Mouse (Mus musculus) midbrain, embryonic 15.5 days (tissue): ENCODE data around the gene Nrarp. TPM values are rescaled to one million over a fixed set of nuclear protein-coding genes. Genes with fewer than 3 reads are reported as not detected.

Experiments
- ATAC-seq: fragments of 200-750 bp; cut with Nextera tagmentation; replicated peaks from 2 replicates; pipeline ENCODE4 v1.8.0; 2017; ENCODE audit warnings: moderate TSS enrichment
- H3K27ac ChIP-seq: fragments of 300-500 bp; sonication (generic); 2 replicates; pipeline ENCODE4 v1.5.1; 2015; ENCODE audit warnings: mild to moderate bottlenecking, inconsistent platforms
- H3K27me3 ChIP-seq: fragments of 300-500 bp; sonication (generic); replicated peaks from 2 replicates; pipeline ENCODE4 v1.6.1; 2015; ENCODE audit warnings: inconsistent platforms
- H3K36me3 ChIP-seq: fragments of 300-500 bp; sonication (generic); replicated peaks from 2 replicates; pipeline ENCODE4 v1.6.1; 2015; ENCODE audit warnings: inconsistent platforms
- H3K4me1 ChIP-seq: fragments of 300-500 bp; sonication (generic); 2 replicates; pipeline ENCODE4 v1.6.1; 2015; ENCODE audit warnings: inconsistent platforms
- H3K4me2 ChIP-seq: fragments of 300-500 bp; sonication (generic); 2 replicates; pipeline ENCODE4 v1.6.1; 2015; ENCODE audit warnings: inconsistent platforms, mild to moderate bottlenecking, moderate library complexity
- H3K4me3 ChIP-seq: fragments of 300-500 bp; sonication (generic); 2 replicates; pipeline ENCODE4 v1.5.1; 2015; ENCODE audit warnings: mild to moderate bottlenecking, inconsistent platforms
- H3K9ac ChIP-seq: fragments of 300-500 bp; sonication (generic); 2 replicates; pipeline ENCODE4 v1.6.1; 2015; ENCODE audit warnings: mild to moderate bottlenecking, inconsistent platforms
- H3K9me3 ChIP-seq: fragments of 300-500 bp; sonication (generic); 2 replicates; pipeline ENCODE4 v1.6.1; 2016; ENCODE audit warnings: inconsistent platforms
- WGBS: fragments of 180-500 bp; shearing (Covaris S2); methylation state at CpG from one replicate; pipeline ENCODE4 v1.1.7; 2015; ENCODE audit warnings: mixed read lengths; 5-methylcytosine and 5-hydroxymethylcytosine counted together
- polyA plus RNA-seq: library from polyadenylated mRNA; unstranded; fragments of >200 nt; fragmentation: Nextera tagmentation; extraction: Ambion mirVana; gene quantifications from 2 replicates; pipeline ENCODE4 v1.2.1, GENCODE M21; 2015

Gene Nrarp
- polyA plus RNA-seq, 1 experiment from 2014 or later, result 15.3 TPM

- H3K4me1 ChIP-seq, result peaks cover 24% of the 10 kb centered on the region
- 16% methylated on average over 4 of the region's 4 CpGs for WGBS
These were observed 13.1 kb upstream of the Nrarp start for GRCm38 (mm10) chr2:25167481-25167880.

GRCm38 (mm10) chr2:25167919-25168664 is 12.5 kb upstream of the Nrarp start:
- Histone ChIP-seq H3K4me1 (peaks cover 24% of the 10 kb centered on the region), H3K4me3 (peak overlapping the region; percentile 56), H3K36me3 (no peaks in the 10 kb centered on the region), H3K27me3 (no peaks in the 10 kb centered on the region), H3K9ac (peak overlapping the region; percentile 47), H3K9me3 (no peaks in the 10 kb centered on the region), H3K4me2 (peak overlapping the region; percentile 97), H3K27ac (peak overlapping the region; percentile 36)
- under 1% methylated on average over 33 of the region's 41 CpGs for WGBS
- ATAC-seq, result peak; percentile 76

More at GRCm38 (mm10) chr2:25167481-25167880, 13.1 kb upstream of the Nrarp start:
- Histone ChIP-seq H3K27ac (peak overlapping the region; percentile 36), H3K9me3 (no peaks in the 10 kb centered on the region), H3K9ac (peak overlapping the region; percentile 47), H3K27me3 (no peaks in the 10 kb centered on the region), H3K36me3 (no peaks in the 10 kb centered on the region), H3K4me3 (peak overlapping the region; percentile 56), H3K4me2 (peak overlapping the region; percentile 97)
- peak; percentile 34 for ATAC-seq

GRCm38 (mm10) chr2:25168665-25168978 is 11.9 kb upstream of the Nrarp start:
- no peaks in the 10 kb centered on the region for H3K36me3 ChIP-seq
- H3K4me1 ChIP-seq, result peaks cover 19% of the 10 kb centered on the region
- H3K4me3 ChIP-seq, result peak overlapping the region; percentile 56
- peak overlapping the region; percentile 47 for H3K9ac ChIP-seq
- H3K9me3 ChIP-seq, result no peaks in the 10 kb centered on the region
- peak; percentile 28; the same call in 1 of the 2 replicates for ATAC-seq
- no peaks in the 10 kb centered on the region for H3K27me3 ChIP-seq
- peak overlapping the region; percentile 97 for H3K4me2 ChIP-seq
- H3K27ac ChIP-seq, result peak overlapping the region; percentile 36
- WGBS, result 13% methylated on average over 2 of the region's 2 CpGs

- no peak overlapping the region for H3K4me3 ChIP-seq
- H3K4me2 ChIP-seq, result no peak overlapping the region
- H3K27ac ChIP-seq, result no peak overlapping the region
- ATAC-seq, result no peak
- H3K27me3 ChIP-seq, result no peaks in the 10 kb centered on the region
- no peaks in the 10 kb centered on the region for H3K36me3 ChIP-seq
- 11% methylated on average over 5 of the region's 5 CpGs for whole genome bisulfite sequencing
- H3K4me1 ChIP-seq, result peaks cover 16% of the 10 kb centered on the region
- no peaks in the 10 kb centered on the region for H3K9me3 ChIP-seq
- no peak overlapping the region for H3K9ac ChIP-seq
These were observed 10.8 kb upstream of the Nrarp start for GRCm38 (mm10) chr2:25169778-25170177.

GRCm38 (mm10) chr2:25170326-25171100 is 10.0 kb upstream of the Nrarp start:
- Histone ChIP-seq H3K9ac (no peak overlapping the region), H3K4me2 (no peak overlapping the region), H3K27ac (no peak overlapping the region), H3K27me3 (no peaks in the 10 kb centered on the region), H3K4me3 (no peak overlapping the region), H3K9me3 (no peaks in the 10 kb centered on the region), H3K4me1 (peaks cover 16% of the 10 kb centered on the region), H3K36me3 (no peaks in the 10 kb centered on the region)
- ATAC-seq, result no peak
- WGBS, result 72% methylated on average over 10 of the region's 10 CpGs

- 87% methylated on average over 6 of the region's 6 CpGs for WGBS
- Histone ChIP-seq H3K9ac (no peak overlapping the region), H3K4me1 (peaks cover 18% of the 10 kb centered on the region), H3K9me3 (no peaks in the 10 kb centered on the region), H3K27me3 (no peaks in the 10 kb centered on the region), H3K36me3 (no peaks in the 10 kb centered on the region), H3K4me2 (no peak overlapping the region), H3K27ac (no peak overlapping the region), H3K4me3 (no peak overlapping the region)
- ATAC-seq, result no peak
These were observed 9.3 kb upstream of the Nrarp start for GRCm38 (mm10) chr2:25171101-25171768.

- peaks cover 21% of the 10 kb centered on the region for H3K4me1 ChIP-seq
- no peaks in the 10 kb centered on the region for H3K9me3 ChIP-seq
- no peaks in the 10 kb centered on the region for H3K36me3 ChIP-seq
- no peak overlapping the region for H3K4me3 ChIP-seq
- no peak overlapping the region for H3K4me2 ChIP-seq
- no peak overlapping the region for H3K27ac ChIP-seq
- no peak overlapping the region for H3K9ac ChIP-seq
- no peaks in the 10 kb centered on the region for H3K27me3 ChIP-seq
- 55% methylated on average over 1 of the region's 1 CpGs for WGBS
- ATAC-seq, result no peak
These were observed 8.8 kb upstream of the Nrarp start for GRCm38 (mm10) chr2:25171769-25172153.

GRCm38 (mm10) chr2:25172629-25173028 is 7.9 kb upstream of the Nrarp start:
- H3K4me3 ChIP-seq, result no peak overlapping the region
- no peak overlapping the region for H3K9ac ChIP-seq
- 81% methylated on average over 8 of the region's 8 CpGs for WGBS
- no peak overlapping the region for H3K27ac ChIP-seq
- H3K9me3 ChIP-seq, result no peaks in the 10 kb centered on the region
- H3K36me3 ChIP-seq, result no peaks in the 10 kb centered on the region
- H3K4me2 ChIP-seq, result no peak overlapping the region
- no peak for ATAC-seq
- H3K4me1 ChIP-seq, result peaks cover 27% of the 10 kb centered on the region
- H3K27me3 ChIP-seq, result no peaks in the 10 kb centered on the region

GRCm38 (mm10) chr2:25173821-25174220 is 6.7 kb upstream of the Nrarp start:
- no peak overlapping the region for H3K27ac ChIP-seq
- ATAC-seq, result no peak
- peaks cover 27% of the 10 kb centered on the region for H3K4me1 ChIP-seq
- 95% methylated on average over 4 of the region's 4 CpGs for WGBS
- no peak overlapping the region for H3K4me3 ChIP-seq
- no peak overlapping the region for H3K9ac ChIP-seq
- H3K36me3 ChIP-seq, result no peaks in the 10 kb centered on the region
- no peaks in the 10 kb centered on the region for H3K9me3 ChIP-seq
- no peaks in the 10 kb centered on the region for H3K27me3 ChIP-seq
- H3K4me2 ChIP-seq, result no peak overlapping the region

- H3K36me3 ChIP-seq, result no peaks in the 10 kb centered on the region
- H3K4me3 ChIP-seq, result no peak overlapping the region
- no peaks in the 10 kb centered on the region for H3K27me3 ChIP-seq
- no peak for ATAC-seq
- 60% methylated on average over 7 of the region's 7 CpGs for WGBS
- H3K9ac ChIP-seq, result no peak overlapping the region
- peaks cover 26% of the 10 kb centered on the region for H3K4me1 ChIP-seq
- no peak overlapping the region for H3K4me2 ChIP-seq
- H3K27ac ChIP-seq, result no peak overlapping the region
- H3K9me3 ChIP-seq, result no peaks in the 10 kb centered on the region
These were observed 5.5 kb upstream of the Nrarp start for GRCm38 (mm10) chr2:25174866-25175689.

- Histone ChIP-seq H3K36me3 (no peaks in the 10 kb centered on the region), H3K27me3 (no peaks in the 10 kb centered on the region), H3K4me3 (no peak overlapping the region), H3K9me3 (no peaks in the 10 kb centered on the region), H3K9ac (no peak overlapping the region), H3K27ac (no peak overlapping the region), H3K4me2 (no peak overlapping the region), H3K4me1 (peaks cover 28% of the 10 kb centered on the region)
- no peak for ATAC-seq
- 82% methylated on average over 4 of the region's 4 CpGs for WGBS
These were observed 4.9 kb upstream of the Nrarp start for GRCm38 (mm10) chr2:25175690-25176078.

GRCm38 (mm10) chr2:25176573-25176972 is 4.0 kb upstream of the Nrarp start:
- Histone ChIP-seq H3K4me1 (peaks cover 34% of the 10 kb centered on the region), H3K4me3 (no peak overlapping the region), H3K36me3 (no peaks in the 10 kb centered on the region), H3K9me3 (no peaks in the 10 kb centered on the region), H3K27me3 (no peaks in the 10 kb centered on the region), H3K27ac (peak overlapping the region; percentile 76), H3K4me2 (peak overlapping the region; percentile 25; the same call in 1 of the 2 replicates), H3K9ac (no peak overlapping the region)
- no peak for ATAC-seq
- 70% methylated on average over 6 of the region's 6 CpGs for WGBS
